Mouse (Mus musculus) adrenal gland, adult (tissue): ENCODE measurements around the gene Susd1.
A peak's percentile ranks its signal among the peaks of the same experiment; 100 is the strongest.

Experiments
- DNase-seq, 2 experiments: peaks; one replicate each; pipeline ENCODE4 v3.0.0; 2022 to 2023; ENCODE audit warnings: low spot score in 1 of 2; ENCODE audit not compliant: inconsistent age in 2 of 2

Gene Susd1

DNA sequence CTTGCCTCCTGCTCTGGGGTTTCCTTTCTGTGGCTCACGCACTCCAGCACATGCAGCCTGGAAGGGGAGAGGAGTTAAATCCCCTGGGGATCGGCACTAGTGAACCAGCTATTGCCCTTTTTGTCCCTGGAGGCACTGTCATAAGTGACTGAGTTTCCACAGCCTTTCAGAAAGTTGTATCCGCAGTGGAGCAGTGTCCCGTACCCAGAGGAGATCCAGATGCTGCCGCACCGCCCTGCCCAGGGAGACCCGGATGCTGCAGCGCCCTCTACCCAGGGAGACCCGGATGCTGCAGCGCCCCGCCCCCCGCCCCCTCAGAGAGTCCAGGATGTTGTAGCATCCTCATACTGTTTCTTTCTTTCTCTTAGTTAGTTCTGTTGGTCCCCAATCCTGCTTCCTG, 56.3 kb downstream of the Susd1 start:
- DNase-seq, result no peak

GRCm38 (mm10) chr4:59381007-59381743, 57.3 kb downstream of the Susd1 start:
- peak; percentile 59 to 81 for DNase-seq

DNA sequence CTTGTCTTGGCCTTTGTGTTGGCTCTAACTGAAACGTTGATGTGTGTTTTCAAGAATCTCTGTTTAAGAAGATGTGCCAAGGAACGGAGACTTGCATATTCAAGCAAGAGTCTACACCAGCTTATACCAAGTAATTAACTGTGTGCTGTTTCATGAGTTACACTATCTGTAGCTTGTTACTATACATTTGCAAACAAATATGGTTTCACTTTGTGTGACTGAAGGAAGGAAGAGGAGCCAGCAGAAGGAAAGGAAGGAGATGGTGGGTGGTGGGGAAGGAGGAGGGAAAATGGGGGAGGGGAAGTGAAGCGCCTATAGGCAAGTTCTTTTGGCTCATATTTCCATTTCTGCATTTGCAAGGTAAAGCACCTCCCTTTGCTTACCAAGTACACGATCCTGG, 58.0 kb downstream of the Susd1 start:
- DNase-seq, result no peak

- DNase-seq, result no peak
These were observed 58.6 kb downstream of the Susd1 start for GRCm38 (mm10) chr4:59379876-59380275.

DNA sequence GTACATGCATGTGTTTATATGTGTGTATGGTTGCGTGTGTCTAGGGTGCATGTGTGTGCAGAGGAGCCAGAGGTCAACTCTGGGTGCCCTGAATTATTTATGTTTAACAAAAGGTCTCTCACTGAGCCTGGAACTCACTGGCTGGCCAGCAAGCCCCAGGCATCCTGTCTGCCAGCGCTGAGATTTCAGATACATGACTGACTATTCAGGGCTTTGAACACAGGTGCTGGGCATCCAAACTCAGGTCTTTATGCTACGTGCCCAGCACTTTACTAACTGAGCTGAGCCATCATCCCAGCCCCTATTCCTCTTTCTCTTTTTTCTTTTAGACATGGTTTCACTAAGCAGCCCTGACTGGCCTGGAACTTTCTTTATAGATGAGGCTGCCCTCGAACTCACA, 59.8 kb downstream of the Susd1 start:
- DNase-seq, result no peak

DNA sequence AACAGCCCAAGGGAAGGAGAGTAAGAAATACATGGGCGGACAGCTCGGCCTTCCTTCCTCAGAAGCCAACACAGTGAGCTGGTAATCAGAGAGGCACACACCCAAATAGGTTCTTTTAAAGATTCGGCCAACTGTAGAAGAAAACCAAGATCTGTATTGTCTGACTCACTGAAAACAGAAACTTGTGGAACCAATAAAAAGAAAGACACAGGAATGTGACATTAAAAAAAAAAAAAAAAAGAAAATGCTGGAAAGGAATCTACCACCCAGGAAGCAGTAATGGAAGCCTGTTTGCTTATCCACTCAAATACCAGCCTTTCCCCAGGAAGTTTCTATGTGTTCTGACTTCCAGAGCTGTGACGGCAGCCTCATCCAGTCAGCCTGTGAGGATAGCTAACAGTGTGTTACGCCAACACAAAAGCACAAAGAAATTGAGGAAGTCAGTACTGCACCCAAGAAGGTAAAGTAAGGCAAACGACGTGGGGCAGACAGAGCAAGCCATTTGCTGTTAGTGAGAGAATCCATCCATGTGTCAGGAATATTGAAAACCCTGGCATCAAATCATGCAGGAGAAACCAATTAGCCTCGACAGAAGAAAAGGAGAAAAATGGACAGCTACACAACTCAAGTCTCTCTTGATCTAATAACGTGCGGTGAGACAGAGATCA, 64.0 kb downstream of the Susd1 start:
- DNase-seq, result no peak

- no peak for DNase-seq
These were observed 65.8 kb downstream of the Susd1 start for GRCm38 (mm10) chr4:59372546-59373157.

DNA sequence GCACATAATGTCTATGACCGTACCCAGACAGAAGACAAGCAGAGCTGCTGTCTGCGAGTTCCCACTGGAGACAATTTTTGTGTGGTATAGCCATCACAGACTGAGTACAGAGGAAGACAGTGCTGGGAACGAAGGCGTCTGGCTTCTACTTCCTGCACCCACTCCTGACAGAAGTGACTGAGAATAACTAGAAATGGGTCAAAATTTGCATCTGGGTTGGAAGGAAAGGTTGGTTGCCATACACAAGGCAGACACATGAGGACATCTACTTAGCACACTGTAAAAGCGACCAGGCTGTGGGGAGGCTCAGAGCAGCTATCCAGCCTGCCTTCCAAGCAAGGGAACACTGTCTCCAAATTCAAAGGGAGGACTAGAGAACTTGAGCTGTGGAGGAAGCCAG, 66.5 kb downstream of the Susd1 start:
- no peak for DNase-seq

- no peak for DNase-seq
These were observed 68.5 kb downstream of the Susd1 start for GRCm38 (mm10) chr4:59369941-59370340.

GRCm38 (mm10) chr4:59368118-59368517, 70.3 kb downstream of the Susd1 start:
- no peak for DNase-seq

- peak in 1 of 2 experiments; percentile 42 for DNase-seq
These were observed 72.2 kb downstream of the Susd1 start for GRCm38 (mm10) chr4:59366206-59366605.

- no peak for DNase-seq
These were observed 72.9 kb downstream of the Susd1 start for GRCm38 (mm10) chr4:59365571-59365970.

DNA sequence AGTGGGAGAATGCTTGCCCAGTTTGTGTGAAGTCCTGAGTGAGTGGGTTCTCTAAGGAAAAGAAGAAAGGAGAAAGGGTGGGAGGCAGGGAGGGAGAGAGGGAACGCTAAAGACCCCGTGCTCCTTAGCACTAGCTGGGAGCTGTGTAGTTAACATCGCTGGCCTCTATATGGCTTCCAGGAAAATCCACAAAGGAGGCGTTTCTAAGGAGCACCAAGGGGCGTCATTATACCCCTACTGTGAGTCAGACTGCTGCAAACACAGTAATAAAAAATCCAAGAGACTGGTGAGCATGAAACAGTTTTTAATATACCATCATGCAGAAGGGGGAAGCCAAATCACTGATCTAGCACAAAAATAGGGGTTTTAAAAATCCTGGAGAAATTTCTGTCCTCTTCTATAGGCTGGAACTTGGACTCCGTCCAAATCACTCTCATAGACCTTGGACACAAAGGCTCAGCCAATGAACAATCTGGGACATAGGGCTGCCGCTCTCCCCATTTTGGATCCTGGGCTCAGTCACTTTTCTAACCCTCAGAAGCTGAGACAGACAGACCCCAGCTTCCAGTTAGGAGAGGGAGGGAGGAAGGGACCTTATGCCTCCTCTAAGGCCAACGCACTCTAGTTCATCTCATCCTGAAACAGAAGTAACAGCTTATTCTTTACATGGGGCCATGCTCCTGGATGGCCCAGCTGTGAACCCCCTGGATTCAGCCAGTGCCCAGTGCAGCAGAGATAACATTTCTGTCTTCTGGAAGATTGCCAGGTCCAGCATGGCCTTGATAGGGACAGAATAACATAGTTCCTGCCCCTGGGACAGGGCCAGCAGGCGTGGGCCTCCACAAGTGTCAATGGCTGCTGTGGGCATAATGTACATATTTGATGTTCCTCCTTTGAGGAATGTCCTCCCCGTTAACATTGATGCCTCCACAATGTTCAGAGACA, 73.9 kb downstream of the Susd1 start:
- DNase-seq, result peak; percentile 49 to 60

DNA sequence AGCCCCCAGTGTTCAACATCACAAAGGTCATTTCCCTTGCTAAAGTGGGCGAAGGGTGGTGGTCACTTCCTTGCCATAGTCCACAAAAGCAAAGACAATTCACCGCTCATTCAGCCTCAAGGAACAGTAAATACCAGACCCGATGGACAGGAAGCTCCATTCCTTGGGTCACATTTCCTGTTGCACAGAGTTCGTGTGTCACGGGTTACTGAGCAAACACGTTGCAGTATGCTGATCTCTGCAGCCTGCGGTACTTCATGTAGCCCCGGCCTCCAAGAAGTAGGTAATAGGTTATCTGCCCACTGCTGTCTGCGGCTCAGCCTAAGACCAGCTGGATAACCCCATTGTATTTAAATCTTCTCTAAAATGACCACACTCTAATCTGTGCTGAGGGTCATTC, 75.4 kb downstream of the Susd1 start:
- no peak for DNase-seq

- peak; percentile 78 to 94 for DNase-seq
These were observed 77.7 kb downstream of the Susd1 start for GRCm38 (mm10) chr4:59360704-59361103.

DNA sequence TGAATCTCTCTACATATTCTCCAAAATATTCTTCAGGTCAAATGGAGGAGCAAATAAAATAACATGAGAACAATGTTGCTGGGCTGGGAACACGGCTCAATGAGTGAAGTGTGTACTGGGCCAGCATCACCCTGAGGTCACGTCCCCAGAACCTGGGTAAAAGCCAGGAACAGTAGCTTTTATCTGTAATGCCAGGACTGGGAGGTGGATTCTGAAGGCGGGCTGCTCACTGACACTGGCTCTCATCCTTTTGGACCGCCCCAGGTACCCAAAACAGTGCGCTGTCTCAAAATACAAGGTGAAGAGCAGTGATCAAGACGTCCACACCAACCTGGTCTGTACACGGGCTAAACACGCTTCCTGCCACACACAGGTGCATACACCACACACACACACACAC, 78.5 kb downstream of the Susd1 start:
- no peak for DNase-seq

- DNase-seq, result no peak
These were observed 79.5 kb downstream of the Susd1 start for GRCm38 (mm10) chr4:59358960-59359359.

GRCm38 (mm10) chr4:59355421-59355820, 83.0 kb downstream of the Susd1 start:
- DNase-seq, result no peak

- DNase-seq, result no peak
These were observed 83.8 kb downstream of the Susd1 start for GRCm38 (mm10) chr4:59354666-59355065.

GRCm38 (mm10) chr4:59351938-59352337, 86.5 kb downstream of the Susd1 start:
- DNase-seq, result no peak

DNA sequence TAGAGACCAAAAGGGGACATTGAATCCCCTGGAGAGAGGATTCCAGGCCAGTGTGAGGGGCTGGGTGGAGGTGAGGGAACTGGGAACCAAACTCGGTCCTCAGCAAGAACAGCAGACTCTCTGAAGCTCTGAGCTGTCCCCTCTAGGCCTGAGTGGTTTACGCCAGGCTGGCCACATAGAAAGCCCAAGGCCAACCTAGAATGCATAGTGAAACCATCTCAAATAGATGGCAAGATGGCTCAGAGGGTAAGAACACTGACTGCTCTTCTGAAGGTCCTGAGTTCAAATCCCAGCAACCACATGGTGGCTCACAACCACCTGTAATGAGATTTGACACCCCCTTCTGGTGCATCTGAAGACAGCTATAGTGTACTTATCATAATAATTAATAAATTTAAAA, 88.1 kb downstream of the Susd1 start:
- no peak for DNase-seq
